Mouse (Mus musculus) small intestine, adult 2 months (tissue): ENCODE measurements at regions not wholly inside any gene's neighbourhood (a gene's known extent, or its start where the extent isn't known, plus 50 kb on each side); places are given as distances from the start of the nearest gene placed in this dataset.

ENCODE experiments used
- CTCF ChIP-seq: fragments of 200-500 bp; IDR thresholded peaks from 2 replicates; pipeline ENCODE4 v1.5.1; 2012; ENCODE audit warnings: low read depth, mild to moderate bottlenecking, control low read depth, inconsistent platforms, low read length, moderate library complexity, mixed read lengths; ENCODE audit not compliant: insufficient replicate concordance, insufficient read length; ENCODE audit errors: extremely low read depth
- POLR2A ChIP-seq: fragments of 200-500 bp; IDR thresholded peaks from 2 replicates; pipeline ENCODE4 v1.6.1; 2012; ENCODE audit warnings: low read depth, mild to moderate bottlenecking, control low read depth, inconsistent platforms, low read length, moderate library complexity

GRCm38 (mm10) chr2:131799486-131799885 is 60.1 kb downstream of the Erv3 start:
- no peak for TF ChIP-seq CTCF
- TF ChIP-seq POLR2A, result no peak
